Mouse (Mus musculus) C2C12 (cell line): ENCODE data around the gene Rbm20.

Experiments used
- CEBPB ChIP-seq: IDR thresholded peaks from one replicate; pipeline ENCODE4 v1.6.1; 2011; ENCODE audit warnings: low read depth, mild to moderate bottlenecking, control low read depth, moderate library complexity
- CTCF ChIP-seq: IDR thresholded peaks from one replicate; pipeline ENCODE4 v1.5.1; 2011; ENCODE audit not compliant: control insufficient read depth, insufficient read depth, insufficient read length
- MAX ChIP-seq: IDR thresholded peaks from one replicate; pipeline ENCODE4 v1.6.1; 2011; ENCODE audit warnings: mild to moderate bottlenecking, control low read depth
- MYOD1 ChIP-seq: IDR thresholded peaks from one replicate; pipeline ENCODE4 v1.6.1; 2011; ENCODE audit warnings: low read depth; ENCODE audit not compliant: control insufficient read depth, insufficient read length

DNA sequence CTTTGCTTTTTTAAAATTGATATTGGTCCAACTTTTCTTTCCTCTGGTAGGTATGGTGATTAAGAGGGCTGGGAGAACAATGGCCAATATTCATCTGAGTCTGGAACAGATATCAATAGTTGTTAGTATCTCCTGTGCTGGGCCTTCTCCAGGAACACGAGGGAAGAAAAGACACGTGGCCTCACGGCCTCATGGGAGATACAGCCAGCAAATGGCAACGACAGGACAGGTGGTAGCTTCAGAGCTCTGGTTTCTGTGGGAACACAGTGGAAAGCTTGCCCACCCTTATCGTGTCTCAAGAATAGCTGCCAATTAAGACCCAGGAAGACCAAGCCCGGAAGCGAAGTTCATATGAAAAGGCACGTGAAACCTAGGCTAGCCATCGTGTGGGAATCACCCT, 12.3 kb upstream of the Rbm20 start:
- TF ChIP-seq CTCF (no peak), CEBPB (no peak), MAX (no peak), MYOD1 (no peak)
